Mouse (Mus musculus): ENCODE results near the gene Copg1. TPM values are rescaled to one million over a fixed set of nuclear protein-coding genes. Genes with fewer than 3 reads are reported as not detected.

Gene Copg1
- polyA plus RNA-seq, 1 experiment, result 41.4 TPM

DNA sequence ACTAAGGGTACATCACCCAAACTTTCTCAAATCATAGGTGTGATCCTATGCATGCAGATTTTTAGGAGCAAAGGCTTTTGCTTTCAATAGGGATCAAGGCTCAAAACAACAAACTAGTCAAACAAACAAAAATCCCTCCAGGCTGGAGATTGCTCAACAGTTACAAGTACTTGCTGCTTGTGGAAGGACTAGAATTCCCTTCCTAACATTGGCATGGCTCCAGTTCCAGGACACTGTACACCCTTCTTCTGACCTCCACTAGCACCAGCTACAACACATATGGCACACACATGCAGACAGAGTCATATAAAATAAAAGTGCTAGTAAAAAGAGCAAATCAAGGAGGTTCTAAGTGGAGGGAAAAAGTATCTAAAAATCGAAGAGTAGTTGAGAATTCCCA, 40.8 kb upstream of the Copg1 start:
- peaks cover 16% of the 10 kb centered on the region for H3K4me1 ChIP-seq (ENCODE audit: control insufficient read depth, insufficient read depth, low read length)
- no peak overlapping the region for H3K4me3 ChIP-seq (ENCODE audit: insufficient read depth, low read depth, low read length)
- no peaks in the 10 kb centered on the region for H3K27me3 ChIP-seq (replicated peaks; ENCODE audit: control insufficient read depth, insufficient read depth, low read length)
- peaks cover 16% of the 10 kb centered on the region for H3K36me3 ChIP-seq (ENCODE audit: control insufficient read depth, insufficient read depth, low read length)
- H3K27ac ChIP-seq (ENCODE audit: insufficient read depth, low read depth, low read length), result no peak overlapping the region
- TF ChIP-seq CTCF (conservative IDR thresholded peaks at IDR 0.05; ENCODE audit: insufficient read depth, insufficient read length, low read depth, low read length), result no peak
- TF ChIP-seq POLR2A (IDR thresholded peaks at IDR 0.05; ENCODE audit: low read depth, low read length), result no peak
- DNase-seq, result peak; percentile 40
- WGBS, result 56% methylated on average over 1 of the region's 1 CpGs

DNA sequence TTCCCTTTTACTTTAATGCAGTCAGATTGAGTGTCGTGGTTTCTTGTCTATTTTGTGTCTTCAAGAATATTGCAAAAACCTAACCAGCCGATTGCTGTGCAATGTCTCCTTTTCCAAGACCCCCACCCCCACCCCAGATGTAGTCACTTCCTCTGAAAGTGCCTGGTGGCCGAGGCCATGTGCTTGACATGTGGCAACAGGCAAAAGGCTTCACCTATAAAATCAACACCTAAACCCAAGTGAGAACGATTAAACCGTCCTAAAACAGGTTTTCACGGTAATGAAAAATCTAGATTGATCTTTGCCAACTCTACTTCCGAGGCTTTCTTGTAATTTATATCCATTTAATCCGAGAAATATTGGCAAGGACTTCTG, 37.8 kb upstream of the Copg1 start:
- no peak for TF ChIP-seq CTCF (conservative IDR thresholded peaks at IDR 0.05; ENCODE audit: insufficient read depth, insufficient read length, low read depth, low read length)
- no peak for TF ChIP-seq POLR2A (IDR thresholded peaks at IDR 0.05; ENCODE audit: low read depth, low read length)
- peak overlapping the region; percentile 95 for H3K4me3 ChIP-seq (ENCODE audit: insufficient read depth, low read depth, low read length)
- DNase-seq, result no peak

DNA sequence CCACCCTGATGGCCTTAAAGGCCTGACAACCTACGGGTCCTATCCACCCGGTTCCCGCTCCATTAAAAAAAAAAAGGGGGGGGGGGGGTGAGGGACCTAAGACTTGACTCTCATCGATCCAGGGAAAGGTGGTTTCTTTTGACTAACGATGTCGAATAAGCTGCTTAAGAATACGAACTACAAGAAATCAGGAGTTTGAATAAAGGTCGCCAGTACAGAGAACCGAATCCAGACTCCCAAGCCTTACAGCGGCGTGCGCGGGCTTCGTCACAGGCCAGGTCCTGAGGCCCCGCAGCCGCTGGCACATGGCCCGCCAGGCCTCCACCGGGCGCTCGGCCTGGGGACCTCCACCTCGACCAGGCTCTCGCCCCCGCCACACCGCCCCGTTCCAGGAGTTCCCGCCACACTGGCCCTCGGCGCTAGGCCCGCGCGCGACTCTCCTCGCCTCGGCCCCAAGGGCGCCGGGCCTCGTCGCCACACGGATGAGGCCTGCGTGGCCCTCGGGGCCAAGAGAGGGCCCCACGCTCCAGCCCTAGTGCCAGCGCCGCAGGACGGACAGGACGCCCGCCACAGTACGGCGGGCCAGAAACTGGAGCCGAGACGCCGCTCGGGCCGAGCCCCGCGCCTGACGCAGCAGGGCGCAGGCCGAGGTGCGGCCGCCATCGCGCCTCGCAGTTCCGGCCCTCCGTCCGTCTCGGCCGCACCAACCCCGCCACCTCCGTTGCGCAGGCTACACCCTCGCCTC, 37.3 kb upstream of the Copg1 start:
- Histone ChIP-seq H3K27me3 (replicated peaks; ENCODE audit: control insufficient read depth, insufficient read depth, low read length) (no peaks in the 10 kb centered on the region), H3K4me3 (ENCODE audit: insufficient read depth, low read depth, low read length) (peak overlapping the region; percentile 95), H3K27ac (ENCODE audit: insufficient read depth, low read depth, low read length) (peak overlapping the region; percentile 97), H3K36me3 (ENCODE audit: control insufficient read depth, insufficient read depth, low read length) (peaks cover 2% of the 10 kb centered on the region), H3K4me1 (ENCODE audit: control insufficient read depth, insufficient read depth, low read length) (peaks cover 16% of the 10 kb centered on the region)
- WGBS, result under 1% methylated on average over 73 of the region's 73 CpGs
- TF ChIP-seq CTCF (conservative IDR thresholded peaks at IDR 0.05; ENCODE audit: insufficient read depth, insufficient read length, low read depth, low read length) (no peak), POLR2A (IDR thresholded peaks at IDR 0.05; ENCODE audit: low read depth, low read length) (no peak)
- DNase-seq, result peak; percentile 63

More for the DNA sequence above, 37.8 kb upstream of the Copg1 start:
- H3K4me1 ChIP-seq (ENCODE audit: control insufficient read depth, insufficient read depth, low read length), result peaks cover 16% of the 10 kb centered on the region
- under 1% methylated on average over 8 of the region's 8 CpGs for WGBS
- peaks cover 6% of the 10 kb centered on the region for H3K36me3 ChIP-seq (ENCODE audit: control insufficient read depth, insufficient read depth, low read length)
- peak overlapping the region; percentile 97; the same call in 1 of the 2 replicates for H3K27ac ChIP-seq (ENCODE audit: insufficient read depth, low read depth, low read length)
- H3K27me3 ChIP-seq (replicated peaks; ENCODE audit: control insufficient read depth, insufficient read depth, low read length), result no peaks in the 10 kb centered on the region

DNA sequence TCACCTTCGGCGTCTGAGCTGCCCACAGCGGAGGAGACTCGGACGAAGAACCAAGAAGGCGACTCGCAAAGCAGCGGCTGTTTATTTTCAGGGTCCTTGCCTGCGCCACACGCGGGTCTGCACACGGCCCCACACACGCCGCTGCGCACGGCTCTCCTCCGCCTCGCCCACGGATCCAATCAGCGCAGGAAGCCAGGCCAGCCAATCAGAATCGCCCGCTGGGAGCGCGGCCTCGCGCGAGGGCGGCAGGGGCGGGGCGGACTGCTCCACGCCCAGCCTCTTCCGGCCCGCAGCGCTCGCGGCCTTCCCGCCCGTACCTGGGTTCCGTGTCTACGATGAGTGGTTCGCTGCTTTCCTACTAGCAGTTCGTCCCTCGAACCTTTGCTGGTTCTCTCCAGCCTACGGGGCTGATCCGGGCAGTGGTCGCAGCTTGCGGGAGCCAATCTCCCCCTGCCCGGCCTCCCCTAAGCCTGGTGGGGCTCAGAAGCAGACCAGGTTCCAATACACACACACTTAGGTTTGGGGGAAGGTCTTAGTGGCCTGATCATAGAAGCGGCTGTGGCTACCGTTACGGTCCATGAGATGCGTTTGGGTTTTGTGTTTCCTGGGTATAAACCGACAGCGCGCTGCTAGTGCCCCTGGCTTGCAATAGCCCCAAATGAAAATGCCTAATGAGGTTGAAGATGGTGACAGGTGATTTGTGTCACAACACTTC, 36.6 kb upstream of the Copg1 start, which contains the start of gene Cnbp:
Gene Cnbp, minus strand, starts transcription at position 207 of the 715 bp plus-strand sequence.
- peak; percentile 98 for DNase-seq
- Histone ChIP-seq H3K27me3 (replicated peaks; ENCODE audit: control insufficient read depth, insufficient read depth, low read length) (no peaks in the 10 kb centered on the region), H3K36me3 (ENCODE audit: control insufficient read depth, insufficient read depth, low read length) (no peaks in the 10 kb centered on the region), H3K27ac (ENCODE audit: insufficient read depth, low read depth, low read length) (peak within 1 kb of the TSS; percentile 97), H3K4me1 (ENCODE audit: control insufficient read depth, insufficient read depth, low read length) (peaks cover 16% of the 10 kb centered on the region), H3K4me3 (ENCODE audit: insufficient read depth, low read depth, low read length) (peak within 1 kb of the TSS; percentile 95)
- TF ChIP-seq CTCF (conservative IDR thresholded peaks at IDR 0.05; ENCODE audit: insufficient read depth, insufficient read length, low read depth, low read length) (no peak), POLR2A (IDR thresholded peaks at IDR 0.05; ENCODE audit: low read depth, low read length) (peak; percentile 88)
- under 1% methylated on average over 55 of the region's 55 CpGs for whole genome bisulfite sequencing

DNA sequence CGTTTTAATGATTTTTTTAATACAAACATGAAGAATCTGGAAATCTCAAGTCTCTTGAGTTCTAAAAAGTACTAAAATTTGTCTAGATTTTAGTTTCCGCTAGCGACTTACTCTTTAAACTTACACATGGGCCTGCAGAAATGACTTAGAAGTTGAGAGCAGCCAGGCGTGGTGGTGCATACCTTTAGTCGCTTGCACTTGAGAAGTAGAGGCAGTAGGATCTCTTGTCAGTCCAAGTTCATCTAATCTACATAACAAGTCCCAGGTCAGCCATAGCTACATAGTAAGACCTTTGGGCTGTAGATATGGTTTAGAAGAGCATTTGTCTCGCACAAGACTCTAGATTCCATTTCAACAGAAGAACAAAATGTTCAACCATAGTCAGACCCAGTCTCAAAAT, 35.7 kb upstream of the Copg1 start:
- WGBS, result 81% methylated on average over 6 of the region's 6 CpGs
- peaks cover 14% of the 10 kb centered on the region for H3K4me1 ChIP-seq (ENCODE audit: control insufficient read depth, insufficient read depth, low read length)

DNA sequence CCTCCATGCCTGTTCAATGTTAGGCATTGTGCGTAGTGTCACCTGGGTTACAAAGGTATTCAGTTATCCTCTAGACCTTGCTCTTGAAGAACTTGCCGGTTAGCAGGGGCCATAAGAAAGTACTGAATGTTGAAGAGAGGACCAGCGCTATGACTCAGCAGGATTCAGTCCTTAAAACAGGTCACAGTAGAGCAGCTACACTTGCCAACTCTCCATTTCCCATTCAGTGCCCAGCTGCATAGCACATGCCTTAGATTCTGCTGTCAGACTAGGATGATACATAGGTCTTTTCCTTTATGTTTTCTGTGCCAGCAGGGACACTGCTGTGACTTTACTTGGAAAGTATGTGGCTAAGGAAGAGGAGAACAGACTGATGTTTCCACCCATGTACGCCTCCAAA, 34.2 kb upstream of the Copg1 start:
- TF ChIP-seq CTCF (conservative IDR thresholded peaks at IDR 0.05; ENCODE audit: insufficient read depth, insufficient read length, low read depth, low read length), result no peak
- TF ChIP-seq POLR2A (IDR thresholded peaks at IDR 0.05; ENCODE audit: low read depth, low read length), result no peak
- peak; percentile 43 for DNase-seq
- peaks cover 10% of the 10 kb centered on the region; the same call in 1 of the 2 replicates for H3K4me1 ChIP-seq (ENCODE audit: control insufficient read depth, insufficient read depth, low read length)
- H3K36me3 ChIP-seq (ENCODE audit: control insufficient read depth, insufficient read depth, low read length), result no peaks in the 10 kb centered on the region
- H3K27me3 ChIP-seq (replicated peaks; ENCODE audit: control insufficient read depth, insufficient read depth, low read length), result no peaks in the 10 kb centered on the region
- no peak overlapping the region for H3K27ac ChIP-seq (ENCODE audit: insufficient read depth, low read depth, low read length)
- 71% methylated on average over 4 of the region's 4 CpGs for whole genome bisulfite sequencing
- no peak overlapping the region for H3K4me3 ChIP-seq (ENCODE audit: insufficient read depth, low read depth, low read length)

More for the DNA sequence above, 35.7 kb upstream of the Copg1 start:
- no peak overlapping the region for H3K27ac ChIP-seq (ENCODE audit: insufficient read depth, low read depth, low read length)
- no peak overlapping the region for H3K4me3 ChIP-seq (ENCODE audit: insufficient read depth, low read depth, low read length)
- no peaks in the 10 kb centered on the region for H3K27me3 ChIP-seq (replicated peaks; ENCODE audit: control insufficient read depth, insufficient read depth, low read length)
- H3K36me3 ChIP-seq (ENCODE audit: control insufficient read depth, insufficient read depth, low read length), result no peaks in the 10 kb centered on the region
- DNase-seq, result no peak
- TF ChIP-seq CTCF (conservative IDR thresholded peaks at IDR 0.05; ENCODE audit: insufficient read depth, insufficient read length, low read depth, low read length), result no peak
- no peak for TF ChIP-seq POLR2A (IDR thresholded peaks at IDR 0.05; ENCODE audit: low read depth, low read length)

DNA sequence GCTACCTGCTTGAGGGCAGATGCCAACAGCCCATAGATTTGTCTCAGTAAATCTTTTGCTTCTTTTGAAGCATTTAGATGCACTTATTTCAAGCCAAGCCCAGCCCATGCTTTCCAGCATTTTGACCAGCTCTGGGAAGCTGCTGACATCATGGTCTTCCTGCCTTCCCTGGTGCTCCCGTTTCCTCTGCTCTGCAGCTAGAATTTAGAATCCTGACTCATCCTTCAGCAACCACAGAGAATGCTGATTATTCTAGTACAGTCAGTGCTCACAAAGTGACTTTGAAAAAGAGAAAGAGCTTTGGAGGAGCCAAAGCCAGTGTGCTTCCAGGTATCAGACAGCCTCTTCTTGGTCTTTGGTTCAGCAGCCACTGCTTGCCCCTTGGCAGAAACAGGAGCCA, 30.5 kb upstream of the Copg1 start:
- no peak overlapping the region for H3K27ac ChIP-seq (ENCODE audit: insufficient read depth, low read depth, low read length)
- DNase-seq, result peak; percentile 31
- no peaks in the 10 kb centered on the region for H3K4me1 ChIP-seq (ENCODE audit: control insufficient read depth, insufficient read depth, low read length)
- no peaks in the 10 kb centered on the region for H3K36me3 ChIP-seq (ENCODE audit: control insufficient read depth, insufficient read depth, low read length)
- 47% methylated on average over 1 of the region's 1 CpGs for WGBS
- H3K4me3 ChIP-seq (ENCODE audit: insufficient read depth, low read depth, low read length), result no peak overlapping the region
- TF ChIP-seq POLR2A (IDR thresholded peaks at IDR 0.05; ENCODE audit: low read depth, low read length), result no peak
- no peaks in the 10 kb centered on the region for H3K27me3 ChIP-seq (replicated peaks; ENCODE audit: control insufficient read depth, insufficient read depth, low read length)

All from kidney, adult 2 months (tissue).